Mouse (Mus musculus) kidney, adult 2 months (tissue): Measurements from ENCODE around the gene Klf11.

ENCODE experiments used
- CTCF ChIP-seq: fragments of 200-500 bp; conservative IDR thresholded peaks from 2 replicates; pipeline ENCODE4 v1.5.1; 2011; ENCODE audit warnings: low read depth, mild to moderate bottlenecking, control low read depth, low read length, moderate library complexity, mixed read lengths; ENCODE audit not compliant: insufficient read depth, insufficient read length
- POLR2A ChIP-seq: fragments of 200-500 bp; IDR thresholded peaks from one replicate; pipeline ENCODE4 v1.6.1; 2011; ENCODE audit warnings: low read depth, low read length, control low read depth

DNA sequence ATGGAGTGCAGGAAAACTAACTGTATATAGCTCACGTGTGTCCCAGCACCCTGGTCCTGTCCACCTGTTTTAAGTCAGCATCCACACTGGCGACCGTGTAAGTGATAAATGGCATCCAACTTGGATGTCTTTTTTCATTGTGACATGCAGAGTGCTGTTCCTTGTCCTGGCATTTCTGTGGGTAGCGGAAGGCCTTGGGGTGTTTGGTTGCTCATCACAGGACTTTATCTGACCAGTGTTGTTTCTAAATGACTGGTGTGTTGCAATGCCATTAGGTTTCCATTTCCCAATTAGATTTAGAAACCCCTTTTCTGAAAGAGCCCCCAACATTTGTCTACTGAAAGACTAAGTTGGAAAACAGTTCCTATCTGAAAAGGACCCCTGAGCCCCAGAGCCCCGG is 11.1 kb downstream of the Klf11 start:
- TF ChIP-seq CTCF (no peak), POLR2A (no peak)
